Mouse (Mus musculus): Measurements from ENCODE around the gene Atp6v0b.

DNA sequence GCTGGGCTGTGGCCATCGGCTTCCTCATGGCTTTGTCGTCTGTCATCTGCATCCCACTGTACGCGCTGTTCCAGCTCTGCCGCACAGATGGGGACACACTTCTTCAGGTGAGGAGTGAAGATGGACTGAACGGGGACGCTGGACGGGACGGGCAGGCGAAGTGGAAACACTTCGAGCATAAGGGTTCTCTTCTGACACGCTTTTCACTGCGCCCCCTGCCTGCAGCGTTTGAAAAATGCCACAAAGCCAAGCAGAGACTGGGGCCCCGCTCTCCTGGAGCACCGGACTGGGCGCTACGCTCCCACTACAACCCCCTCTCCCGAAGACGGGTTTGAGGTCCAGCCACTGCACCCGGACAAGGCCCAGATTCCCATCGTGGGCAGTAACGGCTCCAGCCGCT lies 19.3 kb downstream of the Atp6v0b start:
- TF ChIP-seq CTCF (IDR thresholded peaks at IDR 0.05; ENCODE audit: borderline replicate concordance, insufficient read depth, low read length) (peak; percentile 36; the same call in 1 of the 2 replicates), POLR2A (IDR thresholded peaks at IDR 0.05; ENCODE audit: low read depth, low read length) (no peak)

Measured in embryonic fibroblast, embryonic 13.5 days (primary cell).